Mouse (Mus musculus) megakaryocyte, embryonic 14.5 days (primary cell): ENCODE measurements around the gene Smoc1.

Experiments
- FLI1 ChIP-seq: IDR thresholded peaks from 2 replicates; pipeline ENCODE4 v1.6.1; 2012; ENCODE audit warnings: low read length, inconsistent platforms, mixed read lengths
- GATA1 ChIP-seq: IDR thresholded peaks from 3 replicates; pipeline ENCODE4 v1.6.1; 2012; ENCODE audit warnings: mixed read lengths, low read length, inconsistent platforms, borderline replicate concordance

- no peak for TF ChIP-seq GATA1
- no peak for TF ChIP-seq FLI1
Observed at GRCm38 (mm10) chr12:81085244-81085643, 58.6 kb downstream of the Smoc1 start.
